Mouse (Mus musculus): ENCODE data around the gene Slc5a1. TPM values are rescaled to one million over a fixed set of nuclear protein-coding genes. Genes with fewer than 3 reads are reported as not detected.

Gene Slc5a1
- 0.19 and 0.21 TPM in 2 replicates for polyA plus RNA-seq (2015; fragmentation: Nextera tagmentation; extraction: Ambion mirVana)

GRCm38 (mm10) chr5:33104025-33104481 is at the start of gene Slc5a1:
Slc5a1 (plus strand) TSS chr5:33104219.

Other genes starting within 250 kb of the Slc5a1 start
- 6.2 and 8.0 TPM in 2 replicates for gene Prr14l, start 250.0 kb upstream of the Slc5a1 start, polyA plus RNA-seq (2015; fragmentation: Nextera tagmentation; extraction: Ambion mirVana)
- gene Depdc5, start 240.5 kb upstream of the Slc5a1 start, polyA plus RNA-seq (2015; fragmentation: Nextera tagmentation; extraction: Ambion mirVana), result 6.4 and 6.6 TPM in 2 replicates
- gene Ywhah, start 85.4 kb upstream of the Slc5a1 start, polyA plus RNA-seq (2015; fragmentation: Nextera tagmentation; extraction: Ambion mirVana), result 249 and 319 TPM in 2 replicates
- 102 and 113 TPM in 2 replicates for gene Spon2, start 114.2 kb downstream of the Slc5a1 start, polyA plus RNA-seq (2015; fragmentation: Nextera tagmentation; extraction: Ambion mirVana)
- gene Ctbp1, start 170.8 kb downstream of the Slc5a1 start, polyA plus RNA-seq (2015; fragmentation: Nextera tagmentation; extraction: Ambion mirVana), result 173 and 181 TPM in 2 replicates
- gene Maea, start 231.3 kb downstream of the Slc5a1 start, polyA plus RNA-seq (2015; fragmentation: Nextera tagmentation; extraction: Ambion mirVana), result 101 and 107 TPM in 2 replicates

All from urinary bladder, postnatal 0 days (tissue).